Mouse (Mus musculus): ENCODE data around the gene Cacfd1. TPM values are rescaled to one million over a fixed set of nuclear protein-coding genes. Genes with fewer than 3 reads are reported as not detected.

The Cacfd1 gene
- polyA plus RNA-seq, 1 experiment, result 110 TPM

DNA sequence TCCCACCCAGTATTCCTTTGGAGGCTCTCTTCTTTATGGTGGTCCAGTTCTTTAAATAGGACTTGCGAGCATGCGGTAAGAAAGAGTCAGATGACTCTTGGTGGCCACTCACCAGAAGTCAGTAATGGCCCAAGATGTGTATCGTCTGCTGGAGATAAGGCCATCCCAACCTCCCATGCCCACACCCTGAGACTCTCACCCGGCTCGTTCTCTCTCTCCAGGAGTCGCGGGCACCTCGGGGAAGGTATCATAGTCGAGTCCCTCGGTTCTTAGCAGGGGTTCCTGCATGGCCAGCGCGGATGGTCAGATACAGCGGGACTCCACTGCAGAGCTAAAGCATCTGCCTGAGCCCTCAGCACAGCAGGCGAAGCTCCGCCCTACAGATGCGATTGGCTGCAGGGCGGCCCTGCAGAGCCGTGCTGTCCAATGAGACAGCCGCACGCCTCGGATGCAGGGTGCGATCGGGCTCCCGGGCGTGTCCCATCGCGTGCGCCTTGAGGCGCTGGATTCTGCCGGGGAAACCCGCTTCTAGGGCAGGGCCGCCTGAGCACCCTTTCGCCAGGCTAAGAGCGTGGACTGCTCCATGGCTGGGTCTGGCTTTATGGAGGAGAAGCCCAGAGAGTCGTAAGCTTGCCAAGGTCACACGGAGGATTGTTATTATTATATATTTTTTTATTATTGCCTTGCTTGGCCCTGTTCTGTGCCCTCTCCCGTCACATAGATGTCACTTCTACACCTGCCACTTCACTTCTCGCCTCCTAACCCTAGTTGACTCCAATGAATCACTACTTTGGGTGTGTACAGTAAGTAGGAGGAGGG, 18.1 kb downstream of the Cacfd1 start, which contains the start of gene Slc2a6:
TSS of gene Slc2a6 (minus strand) at position 381 of the 819 bp plus-strand sequence.
- TF ChIP-seq CTCF (IDR thresholded peaks at IDR 0.05; ENCODE audit: borderline replicate concordance, extremely low read depth, insufficient read depth, insufficient read length) (no peak), POLR2A (IDR thresholded peaks at IDR 0.05; ENCODE audit: borderline replicate concordance, extremely low read depth, insufficient read depth, insufficient read length, poor library complexity, severe bottlenecking) (peak; percentile 29; the same call in 1 of the 2 replicates)
- peak; percentile 96 for DNase-seq (ENCODE audit: low read depth)

DNA sequence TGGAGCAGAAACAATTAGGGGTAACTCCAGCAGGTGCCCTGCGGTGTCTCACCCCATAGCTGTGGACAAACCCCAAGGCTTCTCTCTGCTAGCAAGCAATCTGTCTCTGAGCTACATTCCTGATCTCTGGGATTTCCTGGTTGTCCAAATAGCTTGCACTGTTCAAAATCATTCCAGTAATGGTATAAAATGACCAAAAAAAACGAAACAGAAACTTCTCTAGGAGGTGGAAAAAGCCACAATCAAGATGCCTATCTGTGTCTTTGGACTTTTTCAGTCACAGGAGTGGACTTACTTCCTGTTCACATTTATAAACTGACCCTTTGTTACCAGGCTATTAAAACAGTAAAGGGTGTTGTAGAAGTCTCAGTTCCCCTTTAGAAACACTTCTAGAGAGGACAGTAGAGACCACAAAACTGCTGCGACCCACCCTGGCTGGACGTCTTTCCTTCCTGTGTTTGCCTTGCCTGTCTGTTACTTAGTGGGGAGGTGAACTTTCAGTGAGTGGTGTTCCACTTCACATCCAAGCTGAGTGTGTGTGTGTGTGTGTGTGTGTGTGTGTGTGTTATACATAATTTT, 18.8 kb downstream of the Cacfd1 start:
- DNase-seq (ENCODE audit: low read depth), result no peak
- TF ChIP-seq POLR2A (IDR thresholded peaks at IDR 0.05; ENCODE audit: borderline replicate concordance, extremely low read depth, insufficient read depth, insufficient read length, poor library complexity, severe bottlenecking), result no peak
- no peak for TF ChIP-seq CTCF (IDR thresholded peaks at IDR 0.05; ENCODE audit: borderline replicate concordance, extremely low read depth, insufficient read depth, insufficient read length)

DNA sequence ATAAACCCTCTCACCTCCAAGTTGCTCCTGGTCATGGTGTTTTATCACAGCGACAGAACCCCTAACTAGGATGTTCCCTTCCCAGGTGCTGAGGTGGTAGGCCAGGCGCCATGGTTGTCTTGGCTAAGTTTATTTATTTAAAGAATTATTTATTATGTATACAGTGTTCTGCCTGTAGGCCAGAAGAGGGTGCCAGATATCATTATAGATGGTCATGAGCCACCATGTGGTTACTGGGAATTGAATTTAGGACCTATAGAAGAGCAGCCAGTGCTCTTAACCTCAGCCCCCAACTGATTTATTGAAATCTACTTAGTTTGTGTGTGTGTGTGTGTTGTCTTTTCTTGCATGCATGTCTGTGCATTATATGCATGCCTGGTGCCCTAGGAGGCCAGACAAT, 22.6 kb downstream of the Cacfd1 start:
- no peak for TF ChIP-seq POLR2A (IDR thresholded peaks at IDR 0.05; ENCODE audit: borderline replicate concordance, extremely low read depth, insufficient read depth, insufficient read length, poor library complexity, severe bottlenecking)
- no peak for TF ChIP-seq CTCF (IDR thresholded peaks at IDR 0.05; ENCODE audit: borderline replicate concordance, extremely low read depth, insufficient read depth, insufficient read length)

GRCm38 (mm10) chr2:27036003-27036402, 26.3 kb downstream of the Cacfd1 start:
- no peak for DNase-seq (ENCODE audit: low read depth)
- TF ChIP-seq CTCF (IDR thresholded peaks at IDR 0.05; ENCODE audit: borderline replicate concordance, extremely low read depth, insufficient read depth, insufficient read length) (no peak), POLR2A (IDR thresholded peaks at IDR 0.05; ENCODE audit: borderline replicate concordance, extremely low read depth, insufficient read depth, insufficient read length, poor library complexity, severe bottlenecking) (no peak)

More for the DNA sequence above, 22.6 kb downstream of the Cacfd1 start:
- DNase-seq (ENCODE audit: low read depth), result no peak

DNA sequence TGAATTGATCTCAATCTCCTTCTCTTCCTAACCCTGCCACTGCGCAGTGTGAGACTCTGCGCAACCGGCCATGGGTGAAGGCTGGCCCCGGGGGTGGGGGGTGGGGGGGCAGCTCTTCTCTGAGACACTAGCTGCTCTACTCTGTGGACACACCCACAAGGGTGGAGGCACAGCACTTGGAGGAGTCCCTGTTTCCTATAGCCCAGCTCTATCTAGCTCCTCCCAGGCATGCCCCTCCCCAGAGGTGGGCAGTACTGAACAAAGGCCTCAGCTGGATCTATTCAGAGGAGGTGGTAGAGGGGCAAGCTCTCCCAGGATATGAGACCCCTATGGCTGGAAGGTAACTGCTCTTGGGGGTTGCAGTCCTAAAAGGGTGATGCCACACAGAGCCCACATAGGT, 27.3 kb downstream of the Cacfd1 start:
- TF ChIP-seq POLR2A (IDR thresholded peaks at IDR 0.05; ENCODE audit: borderline replicate concordance, extremely low read depth, insufficient read depth, insufficient read length, poor library complexity, severe bottlenecking) (no peak), CTCF (IDR thresholded peaks at IDR 0.05; ENCODE audit: borderline replicate concordance, extremely low read depth, insufficient read depth, insufficient read length) (no peak)

DNA sequence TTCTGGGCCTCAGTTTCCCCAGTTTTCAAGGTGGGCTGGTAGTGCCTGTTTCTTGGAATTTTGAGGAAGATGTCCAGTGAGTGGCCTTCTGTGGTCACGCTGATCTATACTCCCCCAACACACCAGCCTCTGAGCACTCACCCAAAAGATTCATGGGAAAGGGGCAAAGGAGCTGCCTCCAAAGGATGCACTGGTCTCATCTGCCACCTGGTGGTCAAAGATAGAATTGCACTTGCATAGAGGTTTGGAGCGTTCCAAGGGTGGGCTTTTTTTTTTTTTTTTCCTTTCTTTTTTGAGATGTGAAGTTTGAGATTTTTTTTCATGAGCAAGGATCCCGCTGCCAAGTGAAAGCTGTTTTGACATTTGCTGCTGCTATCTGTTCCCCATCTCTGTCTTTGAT, 28.9 kb downstream of the Cacfd1 start:
- DNase-seq (ENCODE audit: low read depth), result peak; percentile 78
- TF ChIP-seq POLR2A (IDR thresholded peaks at IDR 0.05; ENCODE audit: borderline replicate concordance, extremely low read depth, insufficient read depth, insufficient read length, poor library complexity, severe bottlenecking) (no peak), CTCF (IDR thresholded peaks at IDR 0.05; ENCODE audit: borderline replicate concordance, extremely low read depth, insufficient read depth, insufficient read length) (peak; percentile 89)

More for the DNA sequence above, 27.3 kb downstream of the Cacfd1 start:
- no peak for DNase-seq (ENCODE audit: low read depth)

DNA sequence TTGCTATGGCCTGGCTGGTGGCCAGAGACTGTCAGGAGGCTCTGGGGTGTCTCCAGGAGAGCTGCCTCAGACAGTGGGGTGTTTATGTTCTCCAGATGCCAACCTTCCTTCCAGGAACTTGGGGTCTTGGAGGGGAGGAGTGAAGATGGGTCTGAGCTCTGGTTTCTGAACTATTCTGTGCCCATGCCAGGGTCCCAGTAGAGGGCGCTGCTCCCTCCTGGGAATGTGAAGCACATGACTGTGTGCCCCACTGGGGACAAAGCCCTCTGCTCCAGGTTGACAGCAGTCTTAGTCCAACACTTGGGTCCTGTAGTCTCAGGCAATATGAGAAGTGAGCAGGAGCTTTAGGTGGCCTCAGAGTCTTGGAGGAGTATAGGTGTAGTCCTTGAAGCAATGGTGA, 29.6 kb downstream of the Cacfd1 start:
- TF ChIP-seq POLR2A (IDR thresholded peaks at IDR 0.05; ENCODE audit: borderline replicate concordance, extremely low read depth, insufficient read depth, insufficient read length, poor library complexity, severe bottlenecking) (no peak), CTCF (IDR thresholded peaks at IDR 0.05; ENCODE audit: borderline replicate concordance, extremely low read depth, insufficient read depth, insufficient read length) (peak; percentile 22; the same call in 1 of the 2 replicates)
- no peak for DNase-seq (ENCODE audit: low read depth)

- DNase-seq (ENCODE audit: low read depth), result no peak
- TF ChIP-seq POLR2A (IDR thresholded peaks at IDR 0.05; ENCODE audit: borderline replicate concordance, extremely low read depth, insufficient read depth, insufficient read length, poor library complexity, severe bottlenecking), result no peak
- TF ChIP-seq CTCF (IDR thresholded peaks at IDR 0.05; ENCODE audit: borderline replicate concordance, extremely low read depth, insufficient read depth, insufficient read length), result no peak
Observed at GRCm38 (mm10) chr2:27042131-27042844, 32.6 kb downstream of the Cacfd1 start.

DNA sequence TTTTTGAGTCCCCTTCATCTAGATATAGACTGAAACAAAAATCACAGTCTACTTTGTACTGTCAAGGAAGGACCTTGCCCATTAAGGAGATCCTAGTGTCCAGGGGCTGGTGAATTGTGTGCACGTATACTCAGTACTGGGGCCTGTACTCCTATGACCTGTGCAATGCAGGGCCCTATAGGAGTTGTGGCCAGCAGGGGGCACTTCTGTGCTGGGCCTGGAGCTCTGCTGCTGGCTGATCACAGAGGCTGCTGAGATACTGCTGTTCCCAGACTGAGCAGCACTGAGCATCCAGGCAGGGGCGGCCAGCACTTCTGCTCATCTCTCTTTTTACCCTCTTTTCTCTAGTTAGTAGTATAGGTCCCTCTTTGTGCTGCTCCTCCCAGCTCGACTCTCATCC, 33.7 kb downstream of the Cacfd1 start:
- DNase-seq (ENCODE audit: low read depth), result peak; percentile 89
- TF ChIP-seq CTCF (IDR thresholded peaks at IDR 0.05; ENCODE audit: borderline replicate concordance, extremely low read depth, insufficient read depth, insufficient read length), result peak; percentile 92
- TF ChIP-seq POLR2A (IDR thresholded peaks at IDR 0.05; ENCODE audit: borderline replicate concordance, extremely low read depth, insufficient read depth, insufficient read length, poor library complexity, severe bottlenecking), result no peak

DNA sequence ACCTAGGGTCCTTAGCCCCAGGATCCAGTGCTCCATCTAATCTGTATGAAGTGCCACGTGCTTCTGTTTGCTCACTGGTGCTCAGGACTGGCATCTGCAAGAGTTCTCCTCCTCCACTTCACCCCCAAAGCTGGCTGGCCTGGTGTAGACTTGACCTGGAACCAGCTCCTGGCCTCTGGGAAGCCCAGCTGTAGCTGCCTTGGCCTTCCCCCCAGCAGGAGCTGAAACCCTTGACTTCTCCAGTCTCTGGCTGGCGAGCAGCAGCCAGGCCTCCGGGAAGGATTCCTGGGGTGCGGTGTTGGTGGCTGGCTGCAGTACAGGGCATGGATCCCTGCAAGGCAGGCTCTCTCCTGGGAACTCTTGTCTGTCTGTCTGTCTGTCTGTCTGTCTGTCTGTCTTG, 34.4 kb downstream of the Cacfd1 start:
- no peak for DNase-seq (ENCODE audit: low read depth)
- TF ChIP-seq CTCF (IDR thresholded peaks at IDR 0.05; ENCODE audit: borderline replicate concordance, extremely low read depth, insufficient read depth, insufficient read length), result no peak
- TF ChIP-seq POLR2A (IDR thresholded peaks at IDR 0.05; ENCODE audit: borderline replicate concordance, extremely low read depth, insufficient read depth, insufficient read length, poor library complexity, severe bottlenecking), result no peak

DNA sequence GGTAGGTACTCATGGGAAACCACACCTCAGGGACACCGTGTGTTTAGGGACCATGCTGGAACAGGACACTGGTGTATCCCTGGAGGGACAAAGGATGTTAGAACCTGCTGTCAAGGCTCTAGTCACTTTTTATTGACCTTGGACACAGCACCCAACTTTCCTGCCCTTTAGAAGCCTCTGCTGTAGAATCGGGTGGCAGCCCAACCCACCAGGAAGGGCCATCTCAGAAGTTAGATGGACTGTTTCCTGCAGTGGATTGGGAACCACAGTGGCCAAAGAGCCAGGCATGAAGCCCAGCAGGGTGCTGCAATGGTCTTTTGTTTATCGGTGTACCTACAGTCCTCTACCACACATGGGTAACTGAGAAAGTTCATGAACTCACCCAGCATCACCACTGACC, 34.9 kb downstream of the Cacfd1 start:
- no peak for DNase-seq (ENCODE audit: low read depth)
- TF ChIP-seq CTCF (IDR thresholded peaks at IDR 0.05; ENCODE audit: borderline replicate concordance, extremely low read depth, insufficient read depth, insufficient read length) (no peak), POLR2A (IDR thresholded peaks at IDR 0.05; ENCODE audit: borderline replicate concordance, extremely low read depth, insufficient read depth, insufficient read length, poor library complexity, severe bottlenecking) (no peak)
